Mouse (Mus musculus): ENCODE data around the gene Htr3a.

DNA sequence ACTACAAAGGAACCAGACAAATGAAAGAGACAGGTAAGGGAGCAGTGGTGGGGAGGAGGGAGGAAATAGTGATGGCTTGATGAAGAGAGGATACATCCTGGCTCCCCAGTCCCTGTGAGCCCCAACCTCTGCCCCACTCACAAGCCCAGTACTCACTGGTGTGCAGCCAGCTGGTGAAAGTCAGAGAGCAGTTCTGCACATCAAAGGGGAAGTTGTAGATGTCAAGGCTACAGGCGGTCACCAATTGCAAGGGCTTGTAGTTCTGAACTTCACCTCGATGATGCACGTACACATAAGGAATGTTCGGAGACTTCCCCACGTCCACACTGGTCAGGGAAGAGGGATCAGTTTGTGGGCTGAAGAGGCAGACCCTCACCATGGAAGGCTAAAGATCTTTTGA, 6.5 kb downstream of the Htr3a start:
- no peak for TF ChIP-seq CTCF (IDR thresholded peaks at IDR 0.05; ENCODE audit: borderline replicate concordance, control insufficient read depth, extremely low read depth, insufficient read depth, low read length, poor library complexity)
- no peak for TF ChIP-seq POLR2A (IDR thresholded peaks at IDR 0.05; ENCODE audit: control insufficient read depth, extremely low read depth, insufficient read depth, low read length, poor library complexity)
